20 mouse cellular contexts compared by ENCODE assay signal in the genomic region with DNA sequence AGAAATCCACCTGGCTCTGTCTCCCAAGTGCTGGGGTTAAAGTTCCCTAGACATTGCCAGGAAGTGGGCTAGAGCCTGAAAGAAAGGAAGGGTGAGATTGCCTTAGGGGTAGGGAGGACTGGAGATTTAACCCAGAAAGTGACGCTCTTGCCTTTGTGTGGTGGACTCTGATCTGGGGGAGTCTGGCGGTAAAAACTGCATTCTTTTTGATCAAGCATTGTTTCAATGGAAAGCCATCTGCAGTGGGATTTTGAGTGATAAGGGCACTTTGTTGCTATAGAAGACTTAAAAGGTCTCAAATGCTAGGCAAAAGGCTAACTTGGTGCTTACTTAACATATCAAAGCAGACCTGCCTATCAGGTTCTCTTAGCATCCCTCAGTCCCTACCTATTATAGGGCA. TPM values are rescaled to one million over a fixed set of nuclear protein-coding genes. Genes with fewer than 3 reads are reported as not detected.
"Had no signal": no experiment of that assay in that cellular context is flagged by ENCODE, and none has a peak within 500 bp of the region (broad histone marks: within the 10 kb centered on the region; RNA-seq: fewer than 3 reads in every experiment).

No protein-coding gene starts in this region.

- H3K9me3 ChIP-seq: midbrain, embryonic 10.5 days; midbrain, embryonic 12.5 days; neural tube, embryonic 13.5 days; neural tube, embryonic 15.5 days had no signal

- H3K4me2 ChIP-seq: lung, embryonic 14.5 days; midbrain, embryonic 12.5 days; neural tube, embryonic 13.5 days; neural tube, embryonic 15.5 days had no signal

- H3K4me1 ChIP-seq: midbrain, embryonic 10.5 days; midbrain, embryonic 12.5 days; neural tube, embryonic 13.5 days; neural tube, embryonic 15.5 days had no signal

- ATAC-seq: midbrain, embryonic 16.5 days had no signal

- H3K9ac ChIP-seq: lung, embryonic 14.5 days; midbrain, embryonic 12.5 days; neural tube, embryonic 13.5 days; neural tube, embryonic 15.5 days had no signal

- DNase-seq: lung, embryonic 14.5 days; lung, postnatal 10 days; lung, postnatal 4 days; midbrain, embryonic 14.5 days; retina, postnatal 1 day; right cerebral cortex, adult 18-20 months; right cerebral cortex, postnatal 25 days; right cerebral cortex, postnatal 4 days; spleen, adult 18-20 months; thymus, adult 2 months; thymus, postnatal 25 days; thymus, postnatal 4 days had no signal

- H3K4me3 ChIP-seq: midbrain, embryonic 10.5 days; midbrain, embryonic 12.5 days; myocyte; neural tube, embryonic 13.5 days; neural tube, embryonic 15.5 days had no signal

- H3K36me3 ChIP-seq: midbrain, embryonic 10.5 days; midbrain, embryonic 12.5 days; neural tube, embryonic 13.5 days; neural tube, embryonic 15.5 days had no signal

- H3K27ac ChIP-seq: midbrain, embryonic 10.5 days; midbrain, embryonic 12.5 days; neural tube, embryonic 13.5 days; neural tube, embryonic 15.5 days had no signal

- H3K27me3 ChIP-seq: midbrain, embryonic 12.5 days; neural tube, embryonic 13.5 days; neural tube, embryonic 15.5 days had no signal

RNA-seq across cellular contexts. Expression of gene Flvcr2, which starts 6.9 kb away (rescaled TPM):
- total RNA-seq: megakaryocyte, adult 5-6 weeks; megakaryocyte-erythroid progenitor cell, adult 5-6 weeks had no signal
